Mouse (Mus musculus): ENCODE measurements around the gene Swi5. TPM values are rescaled to one million over a fixed set of nuclear protein-coding genes. Genes with fewer than 3 reads are reported as not detected.

The Swi5 gene
- 108 and 130 TPM in 2 replicates for polyA plus RNA-seq (2012; rRNA removed)
- 100.0 and 105 TPM in 2 replicates for polyA plus RNA-seq (2014; fragmentation: Nextera tagmentation; extraction: Ambion mirVana)

- TF ChIP-seq EP300 (IDR thresholded peaks at IDR 0.05; ENCODE audit: low read depth) (no peak), CTCF (IDR thresholded peaks at IDR 0.05; ENCODE audit: low read depth) (no peak)
These were observed at the start of gene Swi5 for GRCm38 (mm10) chr2:32287923-32288367. TSS of gene Swi5 (minus strand) at chr2:32288075.

GRCm38 (mm10) chr2:32335888-32336287 is 48.0 kb upstream of the Swi5 start:
- Histone ChIP-seq H3K36me3 (replicated peaks; ENCODE audit: control insufficient read depth, insufficient read depth, low read depth) (no peaks in the 10 kb centered on the region), H3K27me3 (ENCODE audit: control insufficient read depth, insufficient read depth, low read length) (no peaks in the 10 kb centered on the region; the same call in 1 of the 2 replicates), H3K9ac (replicated peaks) (no peak overlapping the region), H3K4me3 (ENCODE audit: insufficient read depth in 1 of 2, low read depth in 2 of 2, low read length in 2 of 2) (no peak overlapping the region), H3K27ac (no peak overlapping the region), H3K4me2 (ENCODE audit: low read depth) (no peak overlapping the region), H3K4me1 (replicated peaks; ENCODE audit: control insufficient read depth in 2 of 2, insufficient read depth in 2 of 2, low read length in 1 of 2) (no peaks in the 10 kb centered on the region), H3K9me3 (ENCODE audit: control insufficient read depth, low read length) (no peaks in the 10 kb centered on the region)
- 35% methylated on average over 15 of the region's 15 CpGs for WGBS (ENCODE audit: insufficient replicate concordance)
- TF ChIP-seq EP300 (IDR thresholded peaks at IDR 0.05; ENCODE audit: low read depth) (no peak), CTCF (IDR thresholded peaks at IDR 0.05; ENCODE audit: low read depth) (no peak)
- DNase-seq (ENCODE audit: low read depth in 3 of 3, low spot score in 3 of 3) (no peak), ATAC-seq (ENCODE audit: insufficient read depth) (no peak)

More at GRCm38 (mm10) chr2:32287923-32288367, at the start of gene Swi5:
- Histone ChIP-seq H3K9me3 (ENCODE audit: control insufficient read depth, low read length) (no peaks in the 10 kb centered on the region), H3K9ac (replicated peaks) (peak within 1 kb of the TSS; percentile 94), H3K27me3 (ENCODE audit: control insufficient read depth, insufficient read depth, low read length) (no peaks in the 10 kb centered on the region), H3K4me2 (ENCODE audit: low read depth) (peak within 1 kb of the TSS; percentile 97), H3K4me1 (replicated peaks; ENCODE audit: control insufficient read depth in 2 of 2, insufficient read depth in 2 of 2, low read length in 1 of 2) (peaks cover 6 to 13% of the 10 kb centered on the region in 2 experiments), H3K27ac (peak within 1 kb of the TSS; percentile 67), H3K4me3 (ENCODE audit: insufficient read depth in 1 of 2, low read depth in 2 of 2, low read length in 2 of 2) (peak within 1 kb of the TSS; percentile 84), H3K36me3 (replicated peaks; ENCODE audit: control insufficient read depth, insufficient read depth, low read depth) (no peaks in the 10 kb centered on the region)
- DNase-seq (ENCODE audit: low read depth in 3 of 3, low spot score in 3 of 3), result peak; percentile 99
- under 1% methylated on average over 38 of the region's 41 CpGs for WGBS (ENCODE audit: insufficient replicate concordance)
- peak; percentile 98 for ATAC-seq (ENCODE audit: insufficient read depth)

DNA sequence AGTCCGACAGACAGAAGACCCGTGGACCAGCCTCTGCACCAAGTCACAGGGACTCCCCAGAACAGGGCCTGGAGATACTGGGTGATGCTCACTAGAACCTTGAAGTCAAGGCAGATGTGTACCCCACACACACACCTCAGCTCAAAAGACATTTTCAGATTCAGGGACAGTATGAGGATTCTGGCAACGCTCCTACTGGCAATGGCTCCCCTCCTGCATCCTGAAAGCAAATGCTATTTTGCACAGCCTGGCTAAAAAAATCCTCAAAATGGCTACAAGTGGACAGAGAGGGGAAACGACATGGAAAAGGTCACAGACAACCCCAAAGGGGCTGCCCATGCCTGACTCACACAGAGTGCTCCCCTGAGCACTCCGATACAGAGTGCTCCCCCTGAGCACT is 44.3 kb upstream of the Swi5 start:
- 60% methylated on average over 5 of the region's 5 CpGs for WGBS (ENCODE audit: insufficient replicate concordance)
- H3K27me3 ChIP-seq (ENCODE audit: control insufficient read depth, insufficient read depth, low read length), result no peaks in the 10 kb centered on the region; the same call in 1 of the 2 replicates
- ATAC-seq (ENCODE audit: insufficient read depth), result no peak

DNA sequence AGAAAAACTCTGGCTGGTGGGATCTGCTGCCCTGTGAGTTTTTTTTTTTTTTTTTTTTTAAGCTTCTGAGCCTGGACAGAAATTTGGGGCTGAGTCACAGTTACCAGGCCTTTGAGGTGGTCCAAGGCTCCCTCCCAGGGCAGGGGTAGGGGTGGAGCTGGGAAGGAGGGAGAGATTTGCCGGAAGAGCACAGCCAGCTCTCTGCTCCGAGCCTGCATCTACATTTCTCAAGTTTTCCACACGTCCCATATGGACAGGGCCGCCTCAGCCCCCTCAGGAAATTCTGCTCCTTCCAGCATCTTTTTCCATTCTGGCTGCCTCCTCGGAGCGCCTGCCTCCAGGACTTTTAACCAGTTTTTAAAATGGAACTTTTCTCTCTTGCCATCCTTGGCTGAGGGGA is 41.7 kb upstream of the Swi5 start:
- TF ChIP-seq CTCF (IDR thresholded peaks at IDR 0.05; ENCODE audit: low read depth) (no peak), EP300 (IDR thresholded peaks at IDR 0.05; ENCODE audit: low read depth) (no peak)
- 54% methylated on average over 6 of the region's 6 CpGs for WGBS (ENCODE audit: insufficient replicate concordance)

More for the DNA sequence above, 44.3 kb upstream of the Swi5 start:
- H3K4me2 ChIP-seq (ENCODE audit: low read depth), result no peak overlapping the region
- H3K9ac ChIP-seq (replicated peaks), result no peak overlapping the region
- H3K27ac ChIP-seq, result no peak overlapping the region
- TF ChIP-seq CTCF (IDR thresholded peaks at IDR 0.05; ENCODE audit: low read depth) (no peak), EP300 (IDR thresholded peaks at IDR 0.05; ENCODE audit: low read depth) (no peak)
- H3K36me3 ChIP-seq (replicated peaks; ENCODE audit: control insufficient read depth, insufficient read depth, low read depth), result no peaks in the 10 kb centered on the region
- H3K4me1 ChIP-seq (replicated peaks; ENCODE audit: control insufficient read depth in 2 of 2, insufficient read depth in 2 of 2, low read length in 1 of 2), result no peaks in the 10 kb centered on the region
- H3K4me3 ChIP-seq (ENCODE audit: insufficient read depth in 1 of 2, low read depth in 2 of 2, low read length in 2 of 2), result no peak overlapping the region
- DNase-seq (ENCODE audit: low read depth in 3 of 3, low spot score in 3 of 3), result no peak
- H3K9me3 ChIP-seq (ENCODE audit: control insufficient read depth, low read length), result no peaks in the 10 kb centered on the region

DNA sequence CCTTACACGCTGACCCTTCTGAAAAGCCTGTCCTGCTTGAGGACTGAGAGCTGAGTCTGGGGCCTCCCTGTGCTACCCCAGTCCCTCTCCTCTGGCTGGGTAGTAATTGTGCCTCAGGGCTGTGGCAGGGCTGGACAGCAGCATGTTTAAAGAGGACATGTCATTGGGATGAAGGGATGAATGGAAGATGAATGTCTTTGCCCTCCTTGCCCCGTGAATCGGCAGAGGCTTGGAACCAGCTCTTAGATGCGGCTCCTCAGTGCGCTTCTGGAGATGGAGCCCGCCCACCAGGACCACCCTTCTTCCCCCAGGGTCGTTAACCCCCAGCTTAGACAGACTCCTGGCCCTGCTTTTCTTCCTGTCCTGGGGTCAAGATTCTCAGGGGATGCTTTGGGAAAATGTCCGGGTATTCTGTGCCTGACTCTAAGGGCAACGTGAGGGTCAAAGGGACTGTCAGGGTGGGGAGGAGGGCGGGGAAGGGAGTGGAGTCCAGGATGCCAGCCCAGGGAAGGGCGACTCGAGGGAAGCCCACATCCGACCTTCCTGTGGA is 41.1 kb upstream of the Swi5 start:
- H3K27ac ChIP-seq, result no peak overlapping the region
- H3K9me3 ChIP-seq (ENCODE audit: control insufficient read depth, low read length), result no peaks in the 10 kb centered on the region
- H3K4me2 ChIP-seq (ENCODE audit: low read depth), result no peak overlapping the region
- peaks cover 0 to 2% of the 10 kb centered on the region in 2 experiments; a peak in 1 of 4 replicates for H3K4me1 ChIP-seq (replicated peaks; ENCODE audit: control insufficient read depth in 2 of 2, insufficient read depth in 2 of 2, low read length in 1 of 2)
- WGBS (ENCODE audit: insufficient replicate concordance), result 41% methylated on average over 13 of the region's 13 CpGs
- H3K4me3 ChIP-seq (ENCODE audit: insufficient read depth in 1 of 2, low read depth in 2 of 2, low read length in 2 of 2), result no peak overlapping the region
- TF ChIP-seq CTCF (IDR thresholded peaks at IDR 0.05; ENCODE audit: low read depth) (no peak), EP300 (IDR thresholded peaks at IDR 0.05; ENCODE audit: low read depth) (no peak)
- ATAC-seq (ENCODE audit: insufficient read depth) (no peak), DNase-seq (ENCODE audit: low read depth in 3 of 3, low spot score in 3 of 3) (no peak)
- no peak overlapping the region for H3K9ac ChIP-seq (replicated peaks)
- H3K36me3 ChIP-seq (replicated peaks; ENCODE audit: control insufficient read depth, insufficient read depth, low read depth), result no peaks in the 10 kb centered on the region
- H3K27me3 ChIP-seq (ENCODE audit: control insufficient read depth, insufficient read depth, low read length), result no peaks in the 10 kb centered on the region

More for the DNA sequence above, 41.7 kb upstream of the Swi5 start:
- H3K36me3 ChIP-seq (replicated peaks; ENCODE audit: control insufficient read depth, insufficient read depth, low read depth), result no peaks in the 10 kb centered on the region
- no peaks in the 10 kb centered on the region for H3K9me3 ChIP-seq (ENCODE audit: control insufficient read depth, low read length)
- no peak overlapping the region for H3K4me3 ChIP-seq (ENCODE audit: insufficient read depth in 1 of 2, low read depth in 2 of 2, low read length in 2 of 2)
- DNase-seq (ENCODE audit: low read depth in 3 of 3, low spot score in 3 of 3), result no peak
- H3K9ac ChIP-seq (replicated peaks), result no peak overlapping the region
- H3K4me1 ChIP-seq (replicated peaks; ENCODE audit: control insufficient read depth in 2 of 2, insufficient read depth in 2 of 2, low read length in 1 of 2), result peaks cover 0 to 2% of the 10 kb centered on the region in 2 experiments; a peak in 1 of 4 replicates
- no peak overlapping the region for H3K27ac ChIP-seq
- H3K4me2 ChIP-seq (ENCODE audit: low read depth), result no peak overlapping the region
- no peak for ATAC-seq (ENCODE audit: insufficient read depth)
- H3K27me3 ChIP-seq (ENCODE audit: control insufficient read depth, insufficient read depth, low read length), result no peaks in the 10 kb centered on the region
